Mouse (Mus musculus): ENCODE data around the gene Gnai3. TPM values are rescaled to one million over a fixed set of nuclear protein-coding genes. Genes with fewer than 3 reads are reported as not detected.

Gene Gnai3
- total and polyA plus RNA-seq, 2 experiments from 2014 or later, result 70.8 to 93.6 TPM

DNA sequence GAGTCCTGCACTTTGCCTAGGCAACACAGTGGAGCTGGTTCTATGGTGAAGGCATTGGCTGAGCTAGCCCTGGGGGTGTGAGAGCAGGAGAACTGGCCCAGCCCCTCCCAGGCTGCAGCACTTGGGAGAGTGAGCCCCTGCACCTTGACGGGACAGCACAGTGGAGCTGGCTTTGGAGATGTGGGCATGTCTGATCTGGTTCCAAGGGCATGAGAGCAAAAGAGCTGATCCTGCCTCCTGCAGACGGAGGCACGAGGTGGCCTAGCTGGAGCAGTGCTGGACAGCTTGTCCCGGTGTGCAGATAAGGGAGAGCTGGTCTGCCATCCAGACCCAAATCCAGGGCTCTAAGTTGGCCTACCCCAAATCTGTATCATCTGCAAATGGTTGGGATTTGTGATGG lies 81.3 kb downstream of the Gnai3 start:
- ATAC-seq (ENCODE audit: low FRiP score) (no peak), DNase-seq (ENCODE audit: low spot score) (no peak)
- Histone ChIP-seq H3K36me3 (ENCODE audit: insufficient read depth, low read length) (no peaks in the 10 kb centered on the region), H3K4me3 (ENCODE audit: low read depth, low read length) (no peak overlapping the region), H3K9me3 (ENCODE audit: low read length) (no peaks in the 10 kb centered on the region), H3K27me3 (ENCODE audit: insufficient read depth, low read length) (no peaks in the 10 kb centered on the region), H3K9ac (replicated peaks; ENCODE audit: low read length, poor library complexity, severe bottlenecking) (no peak overlapping the region), H3K27ac (ENCODE audit: low read depth, low read length) (no peak overlapping the region), H3K4me2 (ENCODE audit: low read depth, low read length, poor library complexity, severe bottlenecking) (no peak overlapping the region), H3K4me1 (ENCODE audit: insufficient read depth, low read length) (no peaks in the 10 kb centered on the region)
- WGBS, result 78% methylated on average over 4 of the region's 4 CpGs
- no peak for TF ChIP-seq CTCF (IDR thresholded peaks at IDR 0.05)

DNA sequence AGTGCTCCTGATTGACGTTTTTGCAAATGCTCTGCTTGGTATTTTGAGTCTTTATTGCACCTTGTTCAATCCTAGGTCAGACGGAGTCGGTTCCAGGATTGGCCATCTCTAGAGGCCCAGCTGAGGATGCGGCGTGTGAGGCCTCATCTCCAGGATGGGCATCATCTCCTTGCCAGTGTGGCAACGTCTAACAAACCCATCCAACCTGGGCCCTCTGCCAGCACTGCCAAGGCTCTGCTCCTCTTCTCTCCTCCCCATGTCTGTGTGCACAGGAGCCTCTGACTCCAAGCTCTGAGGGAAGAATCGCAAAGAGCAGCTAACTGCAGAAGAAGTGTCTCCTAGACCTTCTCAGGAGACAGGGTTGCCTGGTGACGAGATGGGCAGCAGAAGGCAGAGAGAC lies 83.3 kb downstream of the Gnai3 start:
- H3K4me1 ChIP-seq (ENCODE audit: insufficient read depth, low read length), result no peaks in the 10 kb centered on the region
- no peak for TF ChIP-seq CTCF (IDR thresholded peaks at IDR 0.05)
- H3K9me3 ChIP-seq (ENCODE audit: low read length), result no peaks in the 10 kb centered on the region
- H3K27ac ChIP-seq (ENCODE audit: low read depth, low read length), result no peak overlapping the region
- no peak overlapping the region for H3K9ac ChIP-seq (replicated peaks; ENCODE audit: low read length, poor library complexity, severe bottlenecking)
- no peak overlapping the region for H3K4me3 ChIP-seq (ENCODE audit: low read depth, low read length)
- H3K36me3 ChIP-seq (ENCODE audit: insufficient read depth, low read length), result no peaks in the 10 kb centered on the region
- 79% methylated on average over 8 of the region's 8 CpGs for WGBS
- no peaks in the 10 kb centered on the region for H3K27me3 ChIP-seq (ENCODE audit: insufficient read depth, low read length)
- DNase-seq (ENCODE audit: low spot score) (no peak), ATAC-seq (ENCODE audit: low FRiP score) (no peak)
- no peak overlapping the region for H3K4me2 ChIP-seq (ENCODE audit: low read depth, low read length, poor library complexity, severe bottlenecking)

DNA sequence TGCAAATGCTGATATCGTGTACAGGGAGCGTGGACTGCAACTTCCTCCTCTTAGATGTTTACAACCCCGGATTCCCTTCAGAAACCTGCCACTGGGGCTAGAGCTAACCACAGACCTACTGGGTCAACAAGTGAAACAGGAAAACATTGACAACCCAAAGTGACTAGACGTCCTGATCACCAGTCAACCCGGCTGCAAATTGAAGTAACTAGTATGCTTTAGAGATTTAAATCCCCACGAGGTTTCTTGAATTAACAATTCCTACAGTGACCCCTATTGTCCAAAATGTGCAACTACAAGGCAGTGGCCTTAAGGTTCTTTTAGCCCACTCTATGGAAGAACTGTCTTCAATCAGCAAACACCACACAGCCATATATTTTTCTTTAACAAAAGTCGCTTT lies 84.5 kb downstream of the Gnai3 start:
- peak; percentile 84 for TF ChIP-seq CTCF (IDR thresholded peaks at IDR 0.05)
- Histone ChIP-seq H3K9me3 (ENCODE audit: low read length) (no peaks in the 10 kb centered on the region), H3K4me3 (ENCODE audit: low read depth, low read length) (no peak overlapping the region), H3K9ac (replicated peaks; ENCODE audit: low read length, poor library complexity, severe bottlenecking) (no peak overlapping the region), H3K4me2 (ENCODE audit: low read depth, low read length, poor library complexity, severe bottlenecking) (no peak overlapping the region), H3K27me3 (ENCODE audit: insufficient read depth, low read length) (no peaks in the 10 kb centered on the region), H3K4me1 (ENCODE audit: insufficient read depth, low read length) (no peaks in the 10 kb centered on the region), H3K36me3 (ENCODE audit: insufficient read depth, low read length) (no peaks in the 10 kb centered on the region), H3K27ac (ENCODE audit: low read depth, low read length) (no peak overlapping the region)
- ATAC-seq (ENCODE audit: low FRiP score), result no peak
- WGBS, result 20% methylated on average over 7 of the region's 7 CpGs
- peak; percentile 87 for DNase-seq (ENCODE audit: low spot score)

Other genes with a start within 250 kb of the Gnai3 start
- 28.5 and 36.4 TPM in 2 replicates for gene Gstm7, start 214.3 kb downstream of the Gnai3 start, total RNA-seq (2014; rRNA removed)
- 38.3 and 38.9 TPM in 2 replicates for gene Gstm7, start 214.3 kb downstream of the Gnai3 start, polyA plus RNA-seq (2015; fragmentation: Nextera tagmentation; extraction: Ambion mirVana)
- 16.7 and 25.5 TPM in 2 replicates for gene Gstm6, start 202.4 kb downstream of the Gnai3 start, total RNA-seq (2014; rRNA removed)
- 27.2 and 31.6 TPM in 2 replicates for gene Gstm6, start 202.4 kb downstream of the Gnai3 start, polyA plus RNA-seq (2015; fragmentation: Nextera tagmentation; extraction: Ambion mirVana)
- not detected in 2 replicates for gene Gstm3, start 176.9 kb downstream of the Gnai3 start, total RNA-seq (2014; rRNA removed)
- gene Gstm3, start 176.9 kb downstream of the Gnai3 start, polyA plus RNA-seq (2015; fragmentation: Nextera tagmentation; extraction: Ambion mirVana), result not detected in 2 replicates
- 8.5 and 10.2 TPM in 2 replicates for gene Gstm2, start 159.7 kb downstream of the Gnai3 start, total RNA-seq (2014; rRNA removed)
- gene Gstm2, start 159.7 kb downstream of the Gnai3 start, polyA plus RNA-seq (2015; fragmentation: Nextera tagmentation; extraction: Ambion mirVana), result 13.0 and 14.8 TPM in 2 replicates
- gene Gstm1, start 128.2 kb downstream of the Gnai3 start, total RNA-seq (2014; rRNA removed), result 105 and 142 TPM in 2 replicates
- 293 and 371 TPM in 2 replicates for gene Gstm1, start 128.2 kb downstream of the Gnai3 start, polyA plus RNA-seq (2015; fragmentation: Nextera tagmentation; extraction: Ambion mirVana)
- 4.1 and 4.5 TPM in 2 replicates for gene Gstm4, start 101.3 kb downstream of the Gnai3 start, total RNA-seq (2014; rRNA removed)
- gene Gstm4, start 101.3 kb downstream of the Gnai3 start, polyA plus RNA-seq (2015; fragmentation: Nextera tagmentation; extraction: Ambion mirVana), result 25.6 and 25.9 TPM in 2 replicates
- gene Ampd2, start 59.5 kb downstream of the Gnai3 start, total RNA-seq (2014; rRNA removed), result 58.4 and 79.8 TPM in 2 replicates
- 58.8 and 60.0 TPM in 2 replicates for gene Ampd2, start 59.5 kb downstream of the Gnai3 start, polyA plus RNA-seq (2015; fragmentation: Nextera tagmentation; extraction: Ambion mirVana)
- 0.28 TPM in 1 of 2 replicates, not detected in the other for gene Gnat2, start 53.4 kb downstream of the Gnai3 start, total RNA-seq (2014; rRNA removed)
- gene Gnat2, start 53.4 kb downstream of the Gnai3 start, polyA plus RNA-seq (2015; fragmentation: Nextera tagmentation; extraction: Ambion mirVana), result 0.26 and 0.28 TPM in 2 replicates
- 12.2 and 12.8 TPM in 2 replicates for gene Gpr61, start 8.7 kb upstream of the Gnai3 start, total RNA-seq (2014; rRNA removed)
- 7.8 and 8.4 TPM in 2 replicates for gene Gpr61, start 8.7 kb upstream of the Gnai3 start, polyA plus RNA-seq (2015; fragmentation: Nextera tagmentation; extraction: Ambion mirVana)
- gene Amigo1, start 40.2 kb upstream of the Gnai3 start, total RNA-seq (2014; rRNA removed), result 35.5 and 37.8 TPM in 2 replicates
- 12.2 and 12.6 TPM in 2 replicates for gene Amigo1, start 40.2 kb upstream of the Gnai3 start, polyA plus RNA-seq (2015; fragmentation: Nextera tagmentation; extraction: Ambion mirVana)
- 3.7 and 4.9 TPM in 2 replicates for gene Cyb561d1, start 55.1 kb upstream of the Gnai3 start, total RNA-seq (2014; rRNA removed)
- 3.5 and 4.0 TPM in 2 replicates for gene Cyb561d1, start 55.1 kb upstream of the Gnai3 start, polyA plus RNA-seq (2015; fragmentation: Nextera tagmentation; extraction: Ambion mirVana)
- 22.5 and 24.9 TPM in 2 replicates for gene Atxn7l2, start 64.8 kb upstream of the Gnai3 start, total RNA-seq (2014; rRNA removed)
- 16.1 and 19.3 TPM in 2 replicates for gene Atxn7l2, start 64.8 kb upstream of the Gnai3 start, polyA plus RNA-seq (2015; fragmentation: Nextera tagmentation; extraction: Ambion mirVana)
- gene Sypl2, start 80.5 kb upstream of the Gnai3 start, total RNA-seq (2014; rRNA removed), result 0.42 and 0.55 TPM in 2 replicates
- gene Sypl2, start 80.5 kb upstream of the Gnai3 start, polyA plus RNA-seq (2015; fragmentation: Nextera tagmentation; extraction: Ambion mirVana), result 0.10 and 0.17 TPM in 2 replicates
- gene Psma5, start 110.8 kb upstream of the Gnai3 start, total RNA-seq (2014; rRNA removed), result 93.3 and 102 TPM in 2 replicates
- 221 and 224 TPM in 2 replicates for gene Psma5, start 110.8 kb upstream of the Gnai3 start, polyA plus RNA-seq (2015; fragmentation: Nextera tagmentation; extraction: Ambion mirVana)
- 68.4 and 80.3 TPM in 2 replicates for gene Sort1, start 137.9 kb upstream of the Gnai3 start, total RNA-seq (2014; rRNA removed)
- 11.2 and 12.7 TPM in 2 replicates for gene Sort1, start 137.9 kb upstream of the Gnai3 start, polyA plus RNA-seq (2015; fragmentation: Nextera tagmentation; extraction: Ambion mirVana)
- not detected in 2 replicates for gene Mybphl, start 218.8 kb upstream of the Gnai3 start, total RNA-seq (2014; rRNA removed)
- 0.13 TPM in 1 of 2 replicates, not detected in the other for gene Mybphl, start 218.8 kb upstream of the Gnai3 start, polyA plus RNA-seq (2015; fragmentation: Nextera tagmentation; extraction: Ambion mirVana)
- gene Psrc1, start 237.7 kb upstream of the Gnai3 start, total RNA-seq (2014; rRNA removed), result 4.8 and 5.6 TPM in 2 replicates
- 1.8 and 3.2 TPM in 2 replicates for gene Psrc1, start 237.7 kb upstream of the Gnai3 start, polyA plus RNA-seq (2015; fragmentation: Nextera tagmentation; extraction: Ambion mirVana)